Mouse (Mus musculus) bone marrow, adult 2 months (tissue): ENCODE results near the gene Ppp1r3a. TPM values are rescaled to one million over a fixed set of nuclear protein-coding genes. Genes with fewer than 3 reads are reported as not detected.

ENCODE experiments used
- H3K27ac ChIP-seq: fragments of 200-500 bp; 2 replicates; pipeline ENCODE4 v1.5.1; 2012; ENCODE audit warnings: low read depth, mild to moderate bottlenecking, control low read depth, inconsistent platforms, low read length; ENCODE audit not compliant: control insufficient read depth, poor library complexity, insufficient read depth
- H3K4me1 ChIP-seq: fragments of 200-500 bp; 2 replicates; pipeline ENCODE4 v1.6.1; 2011; ENCODE audit warnings: low read length; ENCODE audit not compliant: control insufficient read depth, insufficient read depth
- H3K4me3 ChIP-seq: fragments of 200-500 bp; replicated peaks from 2 replicates; pipeline ENCODE3; 2011; ENCODE audit warnings: mild to moderate bottlenecking, low read depth, low read length, control low read depth; ENCODE audit not compliant: control insufficient read depth
- CTCF ChIP-seq: fragments of 200-500 bp; IDR thresholded peaks from 2 replicates; pipeline ENCODE4 v1.5.1; 2011; ENCODE audit warnings: low read length, control low read depth; ENCODE audit not compliant: control insufficient read depth, insufficient read depth
- POLR2A ChIP-seq: fragments of 200-500 bp; IDR thresholded peaks from 2 replicates; pipeline ENCODE4 v1.6.1; 2011; ENCODE audit warnings: low read depth, mild to moderate bottlenecking, control low read depth, low read length, borderline replicate concordance; ENCODE audit not compliant: control insufficient read depth
- WGBS: fragments of 180-500 bp; shearing (Covaris S2); methylation state at CpG from one replicate; pipeline ENCODE4 v1.1.7; 2018; 5-methylcytosine and 5-hydroxymethylcytosine counted together
- polyA plus RNA-seq: library from polyadenylated mRNA; stranded (reverse); fragments of >200 nt; gene quantifications from 2 replicates; pipeline ENCODE4 v1.2.4, GENCODE M21; 2011; ENCODE audit warnings: low replicate concordance; ENCODE audit not compliant: missing spikeins, insufficient read depth, insufficient read length

The Ppp1r3a gene
- not detected in 2 replicates for polyA plus RNA-seq

GRCm38 (mm10) chr6:14754901-14755591, at the start of gene Ppp1r3a:
Ppp1r3a (minus strand) TSS chr6:14755274.
- no peak within 1 kb of the TSS for H3K27ac ChIP-seq
- H3K4me1 ChIP-seq = no peaks in the 10 kb centered on the region
- 84% methylated on average over 7 of the region's 7 CpGs for WGBS
- TF ChIP-seq POLR2A (no peak), CTCF (no peak)
- no peak within 1 kb of the TSS for H3K4me3 ChIP-seq

GRCm38 (mm10) chr6:14787157-14787938, 32.3 kb upstream of the Ppp1r3a start:
- Histone ChIP-seq H3K4me3 (no peak overlapping the region), H3K27ac (no peak overlapping the region), H3K4me1 (no peaks in the 10 kb centered on the region)
- WGBS = 76% methylated on average over 1 of the region's 1 CpGs
- TF ChIP-seq CTCF (no peak), POLR2A (no peak)

GRCm38 (mm10) chr6:14777920-14778319, 22.8 kb upstream of the Ppp1r3a start:
- no peak for TF ChIP-seq CTCF
- TF ChIP-seq POLR2A = no peak
- Histone ChIP-seq H3K27ac (no peak overlapping the region), H3K4me1 (no peaks in the 10 kb centered on the region), H3K4me3 (no peak overlapping the region)
- 87% methylated on average over 4 of the region's 4 CpGs for WGBS

GRCm38 (mm10) chr6:14771717-14772116, 16.6 kb upstream of the Ppp1r3a start:
- TF ChIP-seq POLR2A (no peak), CTCF (no peak)
- no peak overlapping the region for H3K27ac ChIP-seq
- H3K4me1 ChIP-seq = no peaks in the 10 kb centered on the region
- H3K4me3 ChIP-seq = no peak overlapping the region
- 56% methylated on average over 2 of the region's 2 CpGs for WGBS

DNA sequence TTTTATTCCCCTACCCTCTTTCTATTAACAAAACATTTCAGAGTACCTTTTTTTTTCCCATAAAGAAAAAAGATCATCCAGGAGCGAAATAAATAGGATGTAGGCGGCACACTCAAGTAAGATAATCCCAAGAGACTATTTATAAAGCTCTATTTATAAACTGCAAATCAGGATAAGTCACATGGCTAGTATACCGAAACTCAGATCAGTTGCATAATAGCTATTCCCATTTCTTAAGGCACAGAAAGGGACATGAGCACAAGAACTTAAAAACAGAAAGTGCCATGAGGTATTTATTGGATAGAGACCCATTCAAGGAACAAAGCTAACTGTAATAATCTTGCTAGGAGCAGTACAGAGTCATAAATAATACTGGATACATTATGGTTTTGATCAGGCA, 2.4 kb upstream of the Ppp1r3a start:
- Histone ChIP-seq H3K27ac (no peak overlapping the region), H3K4me1 (no peaks in the 10 kb centered on the region), H3K4me3 (no peak overlapping the region)
- WGBS = 63% methylated on average over 3 of the region's 3 CpGs
- TF ChIP-seq POLR2A = no peak
- TF ChIP-seq CTCF = no peak

DNA sequence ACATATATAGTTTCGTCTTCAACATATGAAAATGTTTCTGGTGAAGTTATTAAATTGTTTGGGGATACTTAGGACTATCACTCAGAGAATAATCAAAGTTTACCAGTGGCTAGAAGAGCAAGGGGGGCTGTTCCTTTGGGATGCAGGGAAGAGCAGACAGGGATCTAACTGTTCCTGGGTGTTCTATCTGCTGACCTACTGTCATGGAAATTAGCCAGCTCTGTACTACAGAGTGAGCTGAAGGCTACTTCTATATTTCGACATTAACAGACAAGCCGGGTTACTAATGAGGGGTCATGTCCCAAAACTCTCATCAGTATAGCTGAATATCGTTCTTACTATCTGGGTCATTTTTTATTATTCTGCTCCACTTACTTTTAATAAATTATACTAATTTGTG, 1.6 kb downstream of the Ppp1r3a start:
- no peak overlapping the region for H3K27ac ChIP-seq
- TF ChIP-seq CTCF (no peak), POLR2A (no peak)
- H3K4me1 ChIP-seq = no peaks in the 10 kb centered on the region
- 74% methylated on average over 4 of the region's 4 CpGs for WGBS
- H3K4me3 ChIP-seq = no peak overlapping the region

DNA sequence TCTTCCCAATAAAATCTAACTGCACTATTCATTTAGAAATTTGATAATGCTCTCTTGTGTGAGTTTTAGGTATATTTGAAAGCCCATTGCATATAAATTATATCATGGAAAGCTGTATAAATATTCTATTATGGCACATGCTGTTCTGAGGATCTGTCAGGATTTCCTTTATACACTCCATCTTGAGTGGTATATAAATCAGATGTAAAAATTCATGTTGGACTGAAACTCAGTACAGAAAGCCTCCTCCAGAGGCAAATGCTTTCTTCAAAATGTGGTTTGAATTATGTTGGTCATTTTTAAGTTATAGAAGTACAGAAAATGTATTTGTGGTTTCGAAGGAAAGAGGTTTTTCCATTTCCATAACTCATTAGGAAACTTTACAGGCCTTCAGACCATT, 2.9 kb downstream of the Ppp1r3a start:
- no peaks in the 10 kb centered on the region for H3K4me1 ChIP-seq
- H3K27ac ChIP-seq = no peak overlapping the region
- 28% methylated on average over 1 of the region's 1 CpGs for WGBS
- no peak for TF ChIP-seq CTCF
- no peak for TF ChIP-seq POLR2A
- no peak overlapping the region for H3K4me3 ChIP-seq

GRCm38 (mm10) chr6:14747000-14747399, 8.1 kb downstream of the Ppp1r3a start:
- H3K4me1 ChIP-seq = no peaks in the 10 kb centered on the region
- H3K27ac ChIP-seq = no peak overlapping the region
- no peak overlapping the region for H3K4me3 ChIP-seq
- TF ChIP-seq POLR2A (no peak), CTCF (no peak)
- WGBS = 75% methylated on average over 2 of the region's 2 CpGs

- no peak overlapping the region for H3K27ac ChIP-seq
- H3K4me1 ChIP-seq = no peaks in the 10 kb centered on the region
- 76% methylated on average over 2 of the region's 2 CpGs for WGBS
- no peak for TF ChIP-seq POLR2A
- no peak for TF ChIP-seq CTCF
- no peak overlapping the region for H3K4me3 ChIP-seq
Measured at GRCm38 (mm10) chr6:14736017-14736416, 19.1 kb downstream of the Ppp1r3a start.
